Mouse (Mus musculus) neutrophil, adult 5-6 weeks (primary cell): ENCODE results near the gene Tmem247. TPM values are rescaled to one million over a fixed set of nuclear protein-coding genes. Genes with fewer than 3 reads are reported as not detected.

ENCODE experiments used
- ATAC-seq: fragments of 151-379, 151-347 bp; 2 replicates; pipeline ENCODE4 v1.8.0; 2017; ENCODE audit warnings: mild to moderate bottlenecking, moderate TSS enrichment; ENCODE audit not compliant: insufficient number of reproducible peaks, poor library complexity, low FRiP score, severe bottlenecking; ENCODE audit errors: extremely low read depth
- total RNA-seq: library from RNA; stranded (forward); fragments of 200-1000 nt; gene quantifications from 2 replicates; pipeline ENCODE4 v1.2.3, GENCODE M21; 2017

Tmem247 gene
- total RNA-seq, result not detected in 2 replicates

GRCm38 (mm10) chr17:86917048-86917447 is at the start of gene Tmem247:
Gene Tmem247, plus strand, starts transcription at chr17:86917348.
- no peak for ATAC-seq

DNA sequence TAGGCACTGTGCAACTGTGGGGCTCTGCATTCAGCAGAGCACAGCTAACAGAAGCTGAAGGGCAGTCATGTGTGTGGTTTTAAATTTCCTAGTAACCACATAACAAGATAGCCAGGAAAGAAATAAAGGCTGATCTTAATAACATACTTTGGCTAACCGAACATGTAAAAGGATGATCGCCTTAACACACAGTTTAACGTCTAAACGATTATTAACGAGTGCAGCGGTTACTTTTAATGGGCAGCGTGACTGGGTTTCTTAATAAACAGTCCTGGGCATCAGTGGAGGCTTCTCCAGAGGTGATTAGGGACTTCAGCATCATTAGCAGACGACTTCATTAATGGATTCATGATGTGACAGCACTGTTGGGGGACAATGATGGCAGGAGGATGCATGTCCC is 46.6 kb upstream of the Tmem247 start:
- ATAC-seq, result no peak

GRCm38 (mm10) chr17:86872643-86873042 is 44.5 kb upstream of the Tmem247 start:
- ATAC-seq, result no peak

- ATAC-seq, result no peak
Measured at GRCm38 (mm10) chr17:86876940-86877339, 40.2 kb upstream of the Tmem247 start.

DNA sequence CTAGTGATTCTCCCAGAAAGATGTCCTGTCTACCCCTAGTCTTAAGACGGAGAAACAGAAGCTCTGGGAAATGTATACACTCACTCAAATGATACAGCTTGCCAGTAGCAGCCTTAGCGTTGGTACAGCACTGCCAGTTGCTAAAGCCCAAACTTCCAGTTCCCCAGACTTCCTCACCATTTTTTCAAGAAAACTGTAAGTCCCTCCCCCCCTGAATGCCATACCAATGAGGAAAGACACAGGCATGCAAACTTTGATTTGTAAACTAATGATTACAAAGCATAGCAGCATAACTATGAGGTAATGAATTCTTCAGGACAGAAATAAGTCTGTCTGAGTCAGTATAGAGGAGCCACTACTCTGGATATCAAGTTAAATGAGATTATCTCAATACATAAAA is 39.4 kb upstream of the Tmem247 start:
- ATAC-seq, result no peak

GRCm38 (mm10) chr17:86880056-86880455 is 37.1 kb upstream of the Tmem247 start:
- ATAC-seq, result no peak

- ATAC-seq, result no peak
Measured at GRCm38 (mm10) chr17:86880461-86881044, 36.6 kb upstream of the Tmem247 start.

GRCm38 (mm10) chr17:86895191-86895590 is 22.0 kb upstream of the Tmem247 start:
- ATAC-seq, result no peak

DNA sequence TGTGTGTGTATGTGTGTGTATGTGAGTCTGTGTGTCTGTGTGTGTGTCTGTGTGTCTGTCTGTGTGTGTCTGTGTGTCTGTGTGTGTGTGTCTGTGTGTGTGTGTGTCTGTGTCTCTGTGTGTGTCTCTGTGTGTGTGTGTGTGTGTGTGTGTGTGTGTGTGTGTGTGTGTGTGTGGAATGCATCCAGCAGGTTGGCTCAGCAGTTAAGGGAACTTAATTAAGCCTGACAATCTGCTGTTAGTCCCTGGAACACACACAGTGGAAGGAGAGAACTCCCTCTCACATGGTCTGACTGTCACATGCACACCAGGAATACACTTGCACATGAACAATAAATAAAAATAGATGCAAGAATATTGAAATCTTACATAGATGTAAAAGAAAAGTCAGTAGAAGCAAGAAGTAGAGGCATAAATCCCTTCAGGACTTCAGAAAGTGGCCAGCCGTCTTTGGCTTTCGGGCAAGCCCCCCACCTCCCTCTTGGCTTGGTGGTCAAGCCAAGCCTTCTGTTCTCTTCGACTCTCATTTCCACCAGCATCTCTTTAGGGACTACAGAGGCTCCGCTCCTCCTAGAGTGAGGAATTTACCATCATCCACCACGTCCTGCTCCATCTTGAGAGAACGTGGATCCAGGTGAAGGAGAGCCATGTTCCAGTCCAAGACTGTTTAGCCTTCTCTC is 19.5 kb upstream of the Tmem247 start:
- ATAC-seq, result no peak

DNA sequence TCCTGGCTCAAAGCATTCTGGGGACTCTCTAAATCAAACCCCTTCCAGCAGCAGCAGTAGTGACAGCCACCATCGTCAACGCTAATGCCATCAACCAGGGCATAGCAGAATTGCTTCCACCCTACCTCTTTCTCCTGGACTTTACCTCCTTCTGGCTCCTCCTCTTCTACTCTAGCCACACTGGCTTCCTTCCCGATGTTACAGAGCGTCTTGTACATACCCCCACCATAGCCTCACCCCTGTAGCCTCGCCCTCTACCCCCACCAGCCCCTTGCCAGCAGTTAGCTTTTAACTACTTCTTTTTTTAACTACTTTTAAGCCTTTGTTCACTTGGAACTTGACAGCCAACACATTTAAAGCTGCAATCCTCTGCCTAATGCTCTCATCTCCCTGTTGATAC is 17.3 kb upstream of the Tmem247 start:
- ATAC-seq, result no peak

DNA sequence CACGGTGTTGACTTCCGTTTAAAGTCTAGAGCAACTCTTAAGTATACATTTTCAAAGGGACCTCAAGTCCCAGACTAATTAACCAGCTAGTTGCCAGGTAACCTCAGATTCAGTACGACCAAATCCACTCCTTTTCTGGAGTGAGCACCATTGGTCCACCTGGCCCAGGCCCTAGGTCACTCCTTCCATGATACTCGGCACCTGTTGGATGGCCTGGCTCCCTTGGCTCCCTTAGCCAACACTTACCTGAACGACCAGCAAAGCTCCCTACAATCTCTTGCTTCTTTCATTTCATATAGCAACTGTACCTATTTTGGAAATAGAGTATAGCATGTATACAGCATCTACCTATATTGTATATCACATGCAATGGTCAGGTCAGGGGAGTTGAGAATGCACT is 16.6 kb upstream of the Tmem247 start:
- no peak for ATAC-seq

DNA sequence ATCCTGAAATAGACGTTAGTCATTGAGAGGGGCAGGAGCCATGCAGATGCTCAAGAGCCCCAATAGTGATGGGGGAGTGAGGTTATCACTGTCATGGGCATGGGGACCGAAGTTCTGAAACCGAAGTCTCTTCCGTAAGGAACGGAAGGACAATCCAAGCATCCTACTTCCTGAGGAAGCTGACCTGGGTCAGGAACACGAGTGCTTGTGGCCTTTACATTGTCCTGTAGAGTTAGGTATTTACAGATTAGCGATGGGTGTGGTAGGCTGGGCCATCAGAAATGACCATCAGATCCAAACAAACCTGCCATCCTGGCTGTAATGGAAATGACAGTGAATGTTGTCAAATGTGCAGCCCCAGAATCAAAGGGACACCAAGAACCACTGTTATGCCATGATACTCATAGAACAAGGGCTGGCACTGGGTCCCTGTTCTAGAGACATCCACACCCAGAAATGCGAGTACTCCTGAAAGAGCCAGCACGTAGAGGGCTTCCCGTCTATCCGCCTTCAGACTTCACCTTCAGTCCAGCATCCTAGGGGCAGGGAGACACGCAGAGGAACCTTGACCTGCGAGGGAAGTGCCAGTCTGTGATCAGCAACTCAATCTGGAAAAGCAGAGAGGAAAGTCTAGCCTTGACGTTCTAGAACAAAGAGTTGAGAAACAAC is 14.6 kb upstream of the Tmem247 start:
- no peak for ATAC-seq

DNA sequence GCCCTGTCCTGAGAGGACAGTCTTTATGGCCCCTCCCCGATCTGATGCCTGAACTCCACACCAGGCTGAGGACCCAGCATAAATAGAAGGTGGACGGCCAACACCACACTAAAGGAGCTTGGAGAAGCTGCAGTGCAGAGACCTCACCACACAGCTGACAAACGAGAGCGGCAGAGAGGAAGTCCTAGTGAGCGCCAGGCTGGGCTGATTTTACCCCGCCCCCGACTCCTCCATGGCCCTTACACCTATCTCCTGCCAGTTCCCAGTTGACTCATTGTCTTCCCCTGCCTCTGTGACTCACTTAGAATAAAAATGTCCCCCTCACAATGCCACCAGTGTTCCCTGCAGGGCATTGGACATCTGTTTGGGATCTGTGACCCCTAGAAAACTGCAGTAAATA is 13.6 kb upstream of the Tmem247 start:
- ATAC-seq, result no peak

DNA sequence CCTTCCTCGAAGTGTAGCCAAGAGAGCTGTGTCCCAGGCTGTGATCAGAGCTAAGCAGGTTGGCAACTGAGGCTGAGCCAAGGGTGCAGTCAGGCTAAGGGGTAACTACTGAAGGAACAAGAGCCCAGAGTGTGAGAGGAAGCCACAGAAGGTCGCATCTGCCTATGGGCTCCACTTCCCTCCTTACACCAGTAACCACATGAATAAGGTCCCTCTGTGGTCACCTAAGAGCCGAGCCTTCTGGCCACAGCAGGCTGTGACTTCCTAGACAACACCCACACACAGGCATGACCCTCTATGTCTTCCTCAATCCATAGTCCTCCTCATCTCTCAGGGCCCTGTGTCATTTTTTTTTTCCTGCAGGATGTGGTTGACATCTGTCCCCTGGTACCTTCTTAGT is 12.9 kb upstream of the Tmem247 start:
- ATAC-seq, result no peak

DNA sequence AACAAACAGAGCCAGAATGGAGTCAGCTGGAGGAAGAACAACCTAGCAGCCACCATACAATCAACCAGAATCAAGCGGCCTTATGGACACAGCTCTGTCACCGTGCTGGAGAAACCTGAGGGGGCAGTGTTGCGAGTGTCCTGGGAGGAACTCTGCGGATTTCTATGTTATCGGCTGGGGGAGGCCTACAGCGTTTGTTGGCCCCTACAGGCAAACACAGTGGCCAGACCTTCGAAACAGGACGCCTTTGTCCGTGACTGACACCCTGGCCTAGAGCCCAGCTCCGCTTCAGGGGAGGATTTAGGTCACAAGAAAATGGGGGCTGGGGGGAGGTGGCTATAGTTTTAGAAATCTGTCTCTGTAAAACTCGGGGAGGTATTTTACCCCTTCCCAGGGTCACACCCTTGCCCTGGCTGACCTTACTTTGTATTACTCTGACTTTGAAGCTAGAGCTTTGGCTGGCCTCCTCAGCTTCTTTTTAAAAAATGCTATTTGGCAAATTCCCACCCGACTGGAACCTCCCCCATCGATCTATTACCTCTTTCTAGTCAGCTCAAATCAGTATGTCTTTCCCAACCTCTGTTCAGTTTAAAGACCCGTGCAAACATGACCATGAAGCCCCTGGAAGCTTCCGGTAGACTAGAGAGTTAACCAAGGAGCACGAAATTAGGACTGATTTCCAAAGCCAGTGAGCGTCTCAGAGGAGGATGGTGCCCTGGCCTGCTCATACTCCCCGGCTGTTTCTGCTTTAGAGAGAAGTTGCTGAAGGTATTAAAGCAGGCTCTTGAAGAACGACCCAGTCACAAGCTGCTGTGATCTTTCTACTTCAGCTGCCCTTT is 11.6 kb upstream of the Tmem247 start:
- no peak for ATAC-seq

DNA sequence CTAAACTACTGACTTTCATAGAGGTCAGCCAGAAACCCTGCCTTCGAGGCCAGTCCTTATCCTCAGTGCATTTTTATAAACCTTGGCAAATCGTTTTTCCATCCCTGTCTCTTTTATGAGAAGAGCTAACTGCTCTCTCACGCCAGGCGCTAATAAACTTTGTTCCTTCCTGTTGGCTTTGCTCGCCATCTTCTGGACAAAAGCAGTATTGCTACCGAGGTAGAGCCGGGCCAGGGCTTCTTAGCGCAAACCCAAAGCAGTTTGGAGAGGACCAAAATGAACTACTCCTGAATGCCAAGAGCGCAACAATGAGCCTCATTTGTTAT is 11.0 kb upstream of the Tmem247 start:
- ATAC-seq, result peak; percentile 57; the same call in 1 of the 2 replicates

DNA sequence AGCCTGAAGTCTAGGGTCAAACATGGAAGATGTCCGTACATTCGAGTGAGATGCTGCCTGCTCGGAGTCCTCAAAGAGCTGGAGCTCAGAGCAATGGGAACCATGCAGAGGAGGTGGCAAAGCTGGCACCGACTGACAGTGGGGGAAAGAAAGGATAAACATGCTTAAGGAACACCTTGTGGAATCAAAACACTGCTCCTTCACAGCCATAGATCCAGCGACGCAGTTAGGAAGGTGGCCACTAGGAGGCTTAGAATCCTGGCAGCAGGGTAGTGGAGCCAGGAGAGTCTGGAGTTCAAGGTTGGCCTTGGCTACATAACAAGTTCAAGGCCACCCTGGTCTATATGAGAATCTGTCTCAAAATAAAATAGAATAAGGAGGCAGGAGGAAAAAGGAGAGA is 10.5 kb upstream of the Tmem247 start:
- no peak for ATAC-seq

DNA sequence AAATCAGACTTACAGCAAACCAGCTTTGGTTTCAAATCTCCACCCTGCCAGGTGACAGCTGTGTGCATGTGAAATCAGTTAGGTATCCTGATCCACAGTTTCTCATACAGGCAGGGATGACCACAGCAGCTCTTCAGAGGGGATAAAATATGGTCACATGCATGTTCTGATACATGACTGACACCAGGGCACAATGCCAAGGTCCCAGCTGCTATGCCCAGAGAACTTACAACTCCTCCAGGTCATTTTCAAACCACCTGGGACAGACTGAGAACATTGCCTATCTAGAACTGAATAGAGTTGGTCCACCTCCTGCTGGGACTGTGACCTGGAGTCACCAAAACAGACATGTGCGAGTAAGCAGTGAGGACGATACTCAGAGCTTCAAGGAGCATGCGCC is 10.1 kb upstream of the Tmem247 start:
- ATAC-seq, result no peak

DNA sequence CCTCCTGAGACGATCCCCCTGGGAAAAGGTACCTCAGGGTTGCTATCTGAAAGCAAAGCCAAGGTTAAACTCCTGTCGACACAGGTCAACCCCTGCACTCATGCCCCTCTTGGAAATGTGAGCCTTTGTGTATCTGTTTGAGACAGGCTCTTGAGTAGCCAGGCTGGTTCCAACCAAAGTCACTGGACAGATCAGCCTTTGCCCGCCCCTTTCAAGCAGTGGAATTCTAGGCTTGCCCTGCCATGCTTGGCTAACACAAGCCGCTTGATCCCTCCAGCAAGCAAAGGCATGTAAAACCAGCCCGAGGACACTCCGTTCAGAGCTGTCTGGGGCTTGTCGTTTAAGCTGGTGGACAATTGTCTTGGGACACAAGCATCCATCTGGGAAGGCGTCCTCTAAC is 8.8 kb upstream of the Tmem247 start:
- no peak for ATAC-seq
